Comparison of ENCODE assay signal across 28 mouse cellular contexts in genomic region chr14:13361184-13361583, GRCm38 (mm10).
DNase-seq lines count a peak whose midpoint lies in the region; ATAC-seq and TF ChIP-seq lines count a peak whose summit lies in the region.
"Had no signal": no experiment of that assay in that cellular context is flagged by ENCODE, and none has a peak within 500 bp of the region (broad histone marks: within the 10 kb centered on the region; RNA-seq: fewer than 3 reads in every experiment).

No protein-coding gene starts in this region.

- peak; percentile 54 to 57; a peak in 3 of 4 replicates for ATAC-seq in hematopoietic stem cell, adult 5-6 weeks (replicated peaks in 1 of 2; ENCODE audit: insufficient read depth in 1 of 2, low FRiP score in 2 of 2, low TSS enrichment in 1 of 2, low read depth in 1 of 2, poor library complexity in 2 of 2, severe bottlenecking in 2 of 2)
- ATAC-seq: forebrain, postnatal 0 days; intestine, postnatal 0 days; midbrain, embryonic 15.5 days; Patski had no signal

- H3K27ac ChIP-seq in bone marrow macrophage, adult 2 months (ENCODE audit: insufficient read depth, low read depth, low read length) = peak overlapping the region; percentile 95
- no peak overlapping the region for H3K27ac ChIP-seq in left cerebral cortex, adult 2 months
- H3K27ac ChIP-seq: embryonic facial prominence, embryonic 10.5 days; heart, adult 2 months; heart, embryonic 13.5 days; hindbrain, embryonic 12.5 days; limb, embryonic 15.5 days; midbrain, embryonic 15.5 days; neural tube, embryonic 13.5 days had no signal

- peaks cover 50% of the 10 kb centered on the region for H3K4me1 ChIP-seq in bone marrow macrophage, adult 2 months (ENCODE audit: control insufficient read depth, insufficient read depth, low read length)
- H3K4me1 ChIP-seq: embryonic facial prominence, embryonic 10.5 days; heart, embryonic 13.5 days; hindbrain, embryonic 12.5 days; limb, embryonic 15.5 days; midbrain, embryonic 15.5 days had no signal

- no peak for TF ChIP-seq POLR2A in bone marrow macrophage, adult 2 months (IDR thresholded peaks at IDR 0.05; ENCODE audit: borderline replicate concordance, low read depth, low read length)

- DNase-seq in lung, postnatal 25 days (ENCODE audit: low spot score) = peak; percentile 10
- DNase-seq in lung, adult 18-20 months = no peak
- DNase-seq in skeletal muscle tissue, adult 2 months (ENCODE audit: low read depth, low spot score) = peak; percentile 3
- no peak for DNase-seq in left cerebral cortex, adult 2 months (ENCODE audit: extremely low spot score in 1 of 2, low spot score in 2 of 2)
- DNase-seq in adrenal gland, postnatal 4 days (ENCODE audit: low spot score in 2 of 2) = no peak
- no peak for DNase-seq in embryo, embryonic 11 days
- DNase-seq: adrenal gland, adult 2 months; cerebellum, adult 8-10 months; cerebellum, postnatal 36 days; forebrain, postnatal 0 days; gastrocnemius, postnatal 25 days; heart, adult 2 months; heart, postnatal 14 days; kidney, postnatal 4 days; left cerebral cortex, postnatal 4 days; retina, postnatal 1 day; right cerebral cortex, postnatal 4 days had no signal

- no peak overlapping the region for H3K4me3 ChIP-seq in bone marrow macrophage, adult 2 months (ENCODE audit: insufficient read depth, low read length)
- H3K4me3 ChIP-seq in left cerebral cortex, adult 2 months = no peak overlapping the region
- H3K4me3 ChIP-seq: embryonic facial prominence, embryonic 10.5 days; heart, adult 2 months; heart, embryonic 13.5 days; hindbrain, embryonic 12.5 days; limb, embryonic 15.5 days; midbrain, embryonic 15.5 days; myocyte; neural tube, embryonic 13.5 days had no signal

- TF ChIP-seq CTCF in bone marrow macrophage, adult 2 months (IDR thresholded peaks at IDR 0.05; ENCODE audit: low read depth, low read length) = no peak
- no peak for TF ChIP-seq CTCF in left cerebral cortex, adult 2 months (IDR thresholded peaks at IDR 0.05)

- intact Hi-C loops in left cerebral cortex, adult 2 months (cut with DNase I) = no loop called here

Comparison
In these comparisons a context has a peak if more than half of its experiments do, and no peak if none do; other contexts are left out.
1. DNase-seq: peak in lung, postnatal 25 days (single experiment) and skeletal muscle tissue, adult 2 months (single experiment); none in lung, adult 18-20 months (0 of 2), left cerebral cortex, adult 2 months (0 of 2), adrenal gland, postnatal 4 days (0 of 2) and embryo, embryonic 11 days (single experiment).